Mouse (Mus musculus) bone marrow macrophage, adult 2 months (primary cell): ENCODE data around the gene Dlgap1. TPM values are rescaled to one million over a fixed set of nuclear protein-coding genes. Genes with fewer than 3 reads are reported as not detected.

ENCODE experiments used
- H3K27ac ChIP-seq: 2 replicates; pipeline ENCODE4 v1.5.1; 2012; ENCODE audit warnings: low read depth, low read length; ENCODE audit not compliant: insufficient read depth
- H3K4me1 ChIP-seq: 2 replicates; pipeline ENCODE4 v1.6.1; 2012; ENCODE audit warnings: low read length; ENCODE audit not compliant: control insufficient read depth, insufficient read depth
- H3K4me3 ChIP-seq: 2 replicates; pipeline ENCODE4 v1.5.1; 2012; ENCODE audit warnings: mild to moderate bottlenecking, low read length, moderate library complexity; ENCODE audit not compliant: insufficient read depth
- CTCF ChIP-seq: IDR thresholded peaks from 2 replicates; pipeline ENCODE4 v1.5.1; 2012; ENCODE audit warnings: low read depth, mild to moderate bottlenecking, low read length, moderate library complexity
- POLR2A ChIP-seq: IDR thresholded peaks from 2 replicates; pipeline ENCODE4 v1.6.1; 2012; ENCODE audit warnings: mild to moderate bottlenecking, low read depth, low read length, borderline replicate concordance
- polyA plus RNA-seq: library from polyadenylated mRNA; stranded (reverse); fragments of >200 nt; gene quantifications from 2 replicates; pipeline ENCODE4 v1.2.4, GENCODE M21; 2012; ENCODE audit not compliant: missing spikeins, insufficient read depth, insufficient read length

Dlgap1 gene
- polyA plus RNA-seq, 1 experiment: not detected

DNA sequence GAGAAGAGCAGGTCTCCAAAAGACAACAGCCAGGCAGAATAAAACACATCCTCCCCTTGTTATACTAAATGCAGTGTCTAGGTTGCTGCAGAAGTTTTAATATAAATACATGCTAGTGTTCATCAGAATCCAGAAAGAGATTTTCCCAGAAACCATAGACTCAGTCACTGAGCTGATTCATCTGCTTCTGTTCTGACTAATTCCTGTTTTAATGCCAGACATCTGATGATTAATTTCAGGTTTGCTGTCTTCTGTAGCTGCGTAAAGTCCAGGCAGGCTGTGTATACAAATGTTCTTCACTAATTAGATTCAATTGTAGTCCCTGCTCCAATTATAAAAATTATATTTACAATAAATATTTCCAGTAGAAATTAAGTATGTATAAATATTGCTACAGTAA, 419.6 kb downstream of the Dlgap1 start:
- no peaks in the 10 kb centered on the region for H3K4me1 ChIP-seq
- no peak overlapping the region for H3K4me3 ChIP-seq
- no peak for TF ChIP-seq CTCF
- TF ChIP-seq POLR2A: no peak
- H3K27ac ChIP-seq: no peak overlapping the region

DNA sequence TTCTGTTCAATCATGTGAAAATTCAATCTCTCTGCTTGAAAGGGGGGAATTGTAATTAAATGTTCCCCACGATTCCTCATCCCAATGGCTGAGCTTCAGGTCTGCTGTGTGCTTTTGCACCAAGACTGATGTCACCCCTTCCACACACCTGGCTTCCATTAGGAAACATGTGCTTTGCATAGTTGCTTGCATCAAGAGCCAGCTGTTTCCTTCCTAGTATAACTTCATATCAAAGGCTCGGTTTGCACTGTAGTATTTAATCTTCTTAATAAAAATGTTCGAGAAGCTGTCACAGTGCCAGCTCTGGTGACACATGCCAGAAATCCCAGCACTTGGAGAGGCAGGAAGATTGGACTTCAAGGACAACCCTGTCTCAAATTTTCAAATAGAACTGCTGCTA, 428.3 kb downstream of the Dlgap1 start:
- no peaks in the 10 kb centered on the region for H3K4me1 ChIP-seq

GRCm38 (mm10) chr17:70397708-70398107, 428.8 kb downstream of the Dlgap1 start:
- TF ChIP-seq CTCF (no peak), POLR2A (no peak)
- Histone ChIP-seq H3K27ac (no peak overlapping the region), H3K4me3 (no peak overlapping the region), H3K4me1 (no peaks in the 10 kb centered on the region)

More for the DNA sequence above, 428.3 kb downstream of the Dlgap1 start:
- TF ChIP-seq CTCF (no peak), POLR2A (no peak)
- H3K27ac ChIP-seq: no peak overlapping the region
- no peak overlapping the region for H3K4me3 ChIP-seq

- no peak overlapping the region for H3K4me3 ChIP-seq
- no peaks in the 10 kb centered on the region for H3K4me1 ChIP-seq
- TF ChIP-seq CTCF: no peak
- no peak for TF ChIP-seq POLR2A
- H3K27ac ChIP-seq: no peak overlapping the region
These were observed 433.0 kb downstream of the Dlgap1 start for GRCm38 (mm10) chr17:70401909-70402308.

DNA sequence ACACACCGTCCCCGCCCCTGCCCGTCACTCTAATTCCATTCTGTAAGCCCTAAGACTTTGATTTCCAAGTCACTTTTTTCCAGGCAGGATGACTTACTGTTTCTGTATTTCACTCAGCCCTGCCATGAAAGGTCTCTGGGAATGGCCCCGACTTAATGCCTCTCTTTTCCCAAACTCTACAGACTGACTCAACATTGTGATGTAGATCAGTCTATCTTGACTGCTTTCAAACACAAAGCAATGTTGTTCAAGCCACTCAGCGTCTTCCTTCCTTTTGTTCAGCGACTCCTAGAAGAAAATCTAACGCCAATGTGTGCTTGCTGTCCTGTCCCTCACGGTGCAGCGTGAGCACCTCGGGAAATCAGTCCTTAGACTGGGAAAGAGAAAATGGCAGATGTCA, 434.9 kb downstream of the Dlgap1 start:
- Histone ChIP-seq H3K4me1 (no peaks in the 10 kb centered on the region), H3K4me3 (no peak overlapping the region), H3K27ac (no peak overlapping the region)
- TF ChIP-seq CTCF (no peak), POLR2A (no peak)

DNA sequence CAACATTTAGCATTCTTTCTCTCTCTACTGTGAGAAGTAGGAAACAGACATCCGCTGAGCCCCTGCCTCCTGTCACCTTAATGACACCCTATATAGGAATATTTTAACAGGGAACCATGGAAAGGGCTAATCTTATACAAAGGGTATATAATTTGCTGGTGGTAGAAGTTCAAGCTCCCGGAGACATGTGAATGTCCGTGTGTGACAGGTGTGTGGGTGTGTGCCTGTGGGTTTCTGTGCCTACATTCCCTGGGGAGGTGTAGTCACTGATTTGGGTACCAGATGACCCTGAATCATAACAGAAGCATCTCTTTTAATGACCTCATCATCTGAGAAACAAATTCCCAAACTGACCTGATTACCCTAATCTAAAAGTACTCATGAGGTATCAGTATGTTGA, 445.3 kb downstream of the Dlgap1 start:
- Histone ChIP-seq H3K4me1 (no peaks in the 10 kb centered on the region), H3K27ac (no peak overlapping the region), H3K4me3 (no peak overlapping the region)
- no peak for TF ChIP-seq POLR2A
- no peak for TF ChIP-seq CTCF

DNA sequence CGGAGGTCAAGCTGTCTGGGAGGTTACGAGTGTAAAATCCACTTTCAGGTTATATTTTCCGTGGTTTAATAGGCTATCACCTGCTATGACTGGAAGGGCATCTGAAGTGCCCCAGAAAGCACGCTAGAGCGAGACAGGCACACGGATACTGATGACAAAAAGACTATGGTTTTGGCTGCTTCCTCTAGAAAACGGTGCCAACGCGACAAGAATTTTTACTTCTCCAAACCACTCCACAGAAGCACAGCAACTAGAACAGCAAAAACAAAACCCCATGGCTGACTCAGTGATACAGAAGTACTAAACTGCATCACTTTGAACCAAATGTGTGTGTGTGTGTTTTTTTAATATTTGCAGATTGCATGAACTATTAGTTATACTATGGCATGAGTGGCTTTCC, 459.0 kb downstream of the Dlgap1 start:
- no peak overlapping the region for H3K27ac ChIP-seq
- no peak overlapping the region for H3K4me3 ChIP-seq
- no peaks in the 10 kb centered on the region for H3K4me1 ChIP-seq
- no peak for TF ChIP-seq CTCF
- TF ChIP-seq POLR2A: no peak

DNA sequence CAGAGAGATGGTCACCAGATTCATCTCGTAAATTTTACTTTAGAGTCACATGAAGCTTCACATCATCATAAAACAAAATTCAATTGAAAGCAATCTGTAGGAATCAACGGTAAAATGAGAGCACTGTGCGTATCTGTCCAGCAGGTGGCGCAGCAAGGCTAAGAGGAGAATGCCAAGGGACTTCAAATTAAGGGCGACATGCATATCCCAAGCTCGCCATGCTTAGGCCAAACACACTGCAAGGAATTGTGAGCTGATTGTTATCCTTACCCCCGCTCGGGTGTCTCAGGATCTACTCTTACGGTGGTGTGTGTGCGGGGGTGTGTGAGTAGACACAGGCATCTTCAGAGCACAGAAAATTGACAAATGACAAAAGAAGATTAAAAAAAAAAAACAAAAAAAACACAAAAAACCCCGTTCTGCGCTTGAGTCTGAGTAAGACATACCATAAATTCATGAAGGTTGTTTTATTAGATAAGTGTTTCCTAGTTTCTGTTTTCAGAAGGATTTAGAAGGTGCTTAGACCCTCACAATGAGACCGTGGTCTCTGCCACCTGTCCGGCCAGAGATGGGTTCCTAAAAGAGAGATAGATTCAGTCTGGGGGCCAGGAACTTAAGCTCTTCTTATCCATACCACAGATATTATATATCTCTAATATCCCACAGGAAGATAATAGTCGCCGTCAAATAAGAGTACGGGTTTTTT, 461.0 kb downstream of the Dlgap1 start:
- H3K4me3 ChIP-seq: no peak overlapping the region
- no peak for TF ChIP-seq POLR2A
- peak; percentile 70 for TF ChIP-seq CTCF
- H3K27ac ChIP-seq: no peak overlapping the region
- no peaks in the 10 kb centered on the region for H3K4me1 ChIP-seq

DNA sequence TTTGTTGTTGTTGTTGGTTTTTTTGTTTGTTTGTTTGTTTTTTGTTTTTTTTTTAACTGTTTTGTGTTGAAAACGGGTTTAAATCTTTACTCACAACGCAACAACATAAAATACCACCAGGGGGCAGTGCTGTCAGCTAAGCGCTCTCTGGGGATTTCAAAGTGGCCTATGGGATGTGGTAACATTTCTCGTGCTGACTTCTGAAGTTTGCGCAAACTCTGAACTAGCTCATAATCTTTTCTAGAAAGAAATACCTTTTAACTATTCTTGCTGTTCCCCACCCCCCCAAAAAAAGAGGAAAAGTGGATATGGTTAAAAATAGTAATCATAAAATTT, 461.5 kb downstream of the Dlgap1 start:
- no peak overlapping the region for H3K27ac ChIP-seq
- no peaks in the 10 kb centered on the region for H3K4me1 ChIP-seq
- TF ChIP-seq CTCF: no peak
- no peak for TF ChIP-seq POLR2A
- no peak overlapping the region for H3K4me3 ChIP-seq

GRCm38 (mm10) chr17:70432834-70433233, 464.0 kb downstream of the Dlgap1 start:
- no peaks in the 10 kb centered on the region for H3K4me1 ChIP-seq
- no peak overlapping the region for H3K27ac ChIP-seq
- H3K4me3 ChIP-seq: no peak overlapping the region
- no peak for TF ChIP-seq POLR2A
- TF ChIP-seq CTCF: no peak
